Mouse (Mus musculus) hindbrain, postnatal 0 days (tissue): ENCODE data around the gene Ing3. TPM values are rescaled to one million over a fixed set of nuclear protein-coding genes. Genes with fewer than 3 reads are reported as not detected.

Experiments used
- ATAC-seq: fragments of 200-750 bp; cut with Nextera tagmentation; 2 replicates; pipeline ENCODE4 v1.8.0; 2017; ENCODE audit warnings: mild to moderate bottlenecking, moderate TSS enrichment, moderate library complexity
- DNase-seq: peaks from one replicate; pipeline ENCODE4 v3.0.0-alpha.2; 2015; ENCODE audit warnings: low spot score
- H3K27ac ChIP-seq: fragments of 300-500 bp; sonication (generic); 2 replicates; pipeline ENCODE4 v1.5.1; 2014; ENCODE audit warnings: mild to moderate bottlenecking
- H3K27me3 ChIP-seq: fragments of 300-500 bp; sonication (generic); 2 replicates; pipeline ENCODE4 v1.6.1; 2014; ENCODE audit warnings: low read length, mixed read lengths; ENCODE audit not compliant: insufficient read depth
- H3K36me3 ChIP-seq: fragments of 300-500 bp; sonication (generic); 2 replicates; pipeline ENCODE4 v1.6.1; 2014; ENCODE audit warnings: low read length, mixed read lengths; ENCODE audit not compliant: insufficient read depth
- H3K4me1 ChIP-seq: fragments of 300-500 bp; sonication (generic); 2 replicates; pipeline ENCODE4 v1.6.1; 2014; ENCODE audit warnings: antibody characterized with exemption, low read length, mixed read lengths; ENCODE audit not compliant: insufficient read depth
- H3K4me2 ChIP-seq: fragments of 300-500 bp; sonication (generic); 2 replicates; pipeline ENCODE4 v1.6.1; 2014; ENCODE audit warnings: low read depth, mild to moderate bottlenecking, low read length, moderate library complexity, mixed read lengths
- H3K4me3 ChIP-seq: fragments of 300-500 bp; sonication (generic); 2 replicates; pipeline ENCODE4 v1.5.1; 2014; ENCODE audit warnings: low read length
- H3K9ac ChIP-seq: fragments of 300-500 bp; sonication (generic); replicated peaks from 2 replicates; pipeline ENCODE4 v1.6.1; 2014; ENCODE audit warnings: mild to moderate bottlenecking, low read length, moderate library complexity, mixed read lengths
- H3K9me3 ChIP-seq: fragments of 300-500 bp; sonication (generic); 2 replicates; pipeline ENCODE4 v1.6.1; 2016; ENCODE audit warnings: low read length, mixed read lengths
- CTCF ChIP-seq: IDR thresholded peaks from 2 replicates; pipeline ENCODE4 v1.5.1; 2016; ENCODE audit warnings: antibody characterized with exemption, control low read depth, low read depth
- WGBS: fragments of 180-500 bp; shearing (Covaris S2); extraction: QIAGEN DNeasy Blood & Tissue Kit; methylation state at CpG from one replicate; pipeline ENCODE4 v1.1.7; 2014; 5-methylcytosine and 5-hydroxymethylcytosine counted together
- polyA plus RNA-seq: library from polyadenylated mRNA; unstranded; fragments of >200 nt; fragmentation: Nextera tagmentation; extraction: Ambion mirVana; gene quantifications from 2 replicates; pipeline ENCODE4 v1.2.1, GENCODE M21; 2015
- total RNA-seq: library from RNA; depleted of rRNA; stranded (reverse); fragments of >200 nt; gene quantifications from 2 replicates; pipeline ENCODE4 v1.2.3, GENCODE M21; 2014; rRNA removed

Gene Ing3
- total and polyA plus RNA-seq, 2 experiments from 2014 or later = 13.3 to 38.7 TPM

- H3K4me3 ChIP-seq = no peak overlapping the region
- no peaks in the 10 kb centered on the region for H3K4me1 ChIP-seq
- H3K9me3 ChIP-seq = no peaks in the 10 kb centered on the region
- no peak overlapping the region for H3K4me2 ChIP-seq
- no peak for TF ChIP-seq CTCF
- no peak overlapping the region for H3K27ac ChIP-seq
- WGBS = 70% methylated on average over 8 of the region's 8 CpGs
- H3K36me3 ChIP-seq = no peaks in the 10 kb centered on the region
- no peak for ATAC-seq
- H3K27me3 ChIP-seq = no peaks in the 10 kb centered on the region
- DNase-seq = no peak
- no peak overlapping the region for H3K9ac ChIP-seq
Measured at GRCm38 (mm10) chr6:22018768-22019445, 69.5 kb downstream of the Ing3 start.

GRCm38 (mm10) chr6:22019637-22020036 lies 70.3 kb downstream of the Ing3 start:
- Histone ChIP-seq H3K4me3 (no peak overlapping the region), H3K4me2 (no peak overlapping the region), H3K36me3 (no peaks in the 10 kb centered on the region), H3K4me1 (no peaks in the 10 kb centered on the region), H3K27me3 (no peaks in the 10 kb centered on the region), H3K27ac (no peak overlapping the region), H3K9ac (no peak overlapping the region), H3K9me3 (no peaks in the 10 kb centered on the region)
- 61% methylated on average over 10 of the region's 10 CpGs for WGBS
- TF ChIP-seq CTCF = no peak
- DNase-seq (no peak), ATAC-seq (no peak)

- H3K4me1 ChIP-seq = no peaks in the 10 kb centered on the region
- no peak overlapping the region for H3K9ac ChIP-seq
- no peak for TF ChIP-seq CTCF
- H3K9me3 ChIP-seq = no peaks in the 10 kb centered on the region
- WGBS = 87% methylated on average over 5 of the region's 5 CpGs
- H3K36me3 ChIP-seq = no peaks in the 10 kb centered on the region
- no peak overlapping the region for H3K4me2 ChIP-seq
- ATAC-seq = no peak
- no peak for DNase-seq
- H3K4me3 ChIP-seq = no peak overlapping the region
- no peaks in the 10 kb centered on the region for H3K27me3 ChIP-seq
- H3K27ac ChIP-seq = no peak overlapping the region
Measured at GRCm38 (mm10) chr6:22020696-22021095, 71.3 kb downstream of the Ing3 start.

GRCm38 (mm10) chr6:22021315-22021714 lies 71.9 kb downstream of the Ing3 start:
- H3K9ac ChIP-seq = no peak overlapping the region

GRCm38 (mm10) chr6:22024168-22024567 lies 74.8 kb downstream of the Ing3 start:
- Histone ChIP-seq H3K9me3 (no peaks in the 10 kb centered on the region), H3K27ac (no peak overlapping the region), H3K4me3 (no peak overlapping the region), H3K4me1 (no peaks in the 10 kb centered on the region), H3K4me2 (no peak overlapping the region), H3K9ac (no peak overlapping the region), H3K27me3 (no peaks in the 10 kb centered on the region), H3K36me3 (no peaks in the 10 kb centered on the region)
- TF ChIP-seq CTCF = no peak
- ATAC-seq (no peak), DNase-seq (no peak)
- 95% methylated on average over 2 of the region's 2 CpGs for WGBS

More at GRCm38 (mm10) chr6:22021315-22021714, 71.9 kb downstream of the Ing3 start:
- no peak overlapping the region for H3K4me3 ChIP-seq
- no peak for ATAC-seq
- DNase-seq = no peak
- no peaks in the 10 kb centered on the region for H3K4me1 ChIP-seq
- no peak overlapping the region for H3K4me2 ChIP-seq
- 87% methylated on average over 3 of the region's 3 CpGs for WGBS
- no peak for TF ChIP-seq CTCF
- H3K27ac ChIP-seq = no peak overlapping the region
- H3K9me3 ChIP-seq = no peaks in the 10 kb centered on the region
- H3K36me3 ChIP-seq = no peaks in the 10 kb centered on the region
- H3K27me3 ChIP-seq = no peaks in the 10 kb centered on the region

Other genes with a start within 250 kb of the Ing3 start
- gene Tspan12, start 97.1 kb upstream of the Ing3 start, total RNA-seq = 24.8 and 36.7 TPM in 2 replicates
- gene Tspan12, start 97.1 kb upstream of the Ing3 start, polyA plus RNA-seq = 62.5 and 65.6 TPM in 2 replicates
- 2.6 and 4.6 TPM in 2 replicates for gene Cped1, start 36.3 kb downstream of the Ing3 start, total RNA-seq
- gene Cped1, start 36.3 kb downstream of the Ing3 start, polyA plus RNA-seq = 2.5 and 3.1 TPM in 2 replicates